Mouse (Mus musculus) frontal cortex, postnatal 25 days (tissue): ENCODE results near the gene Tbc1d1.
A peak's percentile ranks its signal among the peaks of the same experiment; 100 is the strongest.
"Not testable (repeated sequence)": the region's sequence is repeated elsewhere in the genome, so short reads cannot be mapped to it uniquely, and the experiment has no call there.

Experiments used
- DNase-seq, 2 experiments: peaks; one replicate each; pipeline ENCODE4 v3.0.0; 2022; ENCODE audit warnings: low spot score in 2 of 2

Tbc1d1 gene

GRCm38 (mm10) chr5:64360147-64360875 lies 204.2 kb downstream of the Tbc1d1 start:
- no peak for DNase-seq

GRCm38 (mm10) chr5:64360876-64361268 lies 204.8 kb downstream of the Tbc1d1 start:
- DNase-seq = not testable (repeated sequence)

GRCm38 (mm10) chr5:64363859-64364406 lies 207.8 kb downstream of the Tbc1d1 start:
- no peak for DNase-seq

- no peak for DNase-seq
These were observed 208.5 kb downstream of the Tbc1d1 start for GRCm38 (mm10) chr5:64364432-64365125.

- DNase-seq = no peak
These were observed 209.3 kb downstream of the Tbc1d1 start for GRCm38 (mm10) chr5:64365187-64366066.

GRCm38 (mm10) chr5:64366113-64366512 lies 210.0 kb downstream of the Tbc1d1 start:
- no peak for DNase-seq

- DNase-seq = peak in 1 of 2 experiments; percentile 52
These were observed 211.3 kb downstream of the Tbc1d1 start for GRCm38 (mm10) chr5:64367426-64367825.

- DNase-seq = no peak
These were observed 215.3 kb downstream of the Tbc1d1 start for GRCm38 (mm10) chr5:64371331-64371831.

GRCm38 (mm10) chr5:64372292-64372961 lies 216.3 kb downstream of the Tbc1d1 start:
- no peak for DNase-seq

GRCm38 (mm10) chr5:64373695-64374094 lies 217.6 kb downstream of the Tbc1d1 start:
- no peak for DNase-seq

- no peak for DNase-seq
These were observed 219.7 kb downstream of the Tbc1d1 start for GRCm38 (mm10) chr5:64375851-64376250.

GRCm38 (mm10) chr5:64376466-64376865 lies 220.4 kb downstream of the Tbc1d1 start:
- no peak for DNase-seq

- no peak for DNase-seq
These were observed 221.6 kb downstream of the Tbc1d1 start for GRCm38 (mm10) chr5:64377705-64378104.

- DNase-seq = no peak
These were observed 222.6 kb downstream of the Tbc1d1 start for GRCm38 (mm10) chr5:64378591-64379275.

GRCm38 (mm10) chr5:64379829-64380228 lies 223.7 kb downstream of the Tbc1d1 start:
- DNase-seq = no peak

- DNase-seq = no peak
These were observed 224.7 kb downstream of the Tbc1d1 start for GRCm38 (mm10) chr5:64380698-64381375.

GRCm38 (mm10) chr5:64381538-64381937 lies 225.4 kb downstream of the Tbc1d1 start:
- no peak for DNase-seq

GRCm38 (mm10) chr5:64382451-64383057 lies 226.4 kb downstream of the Tbc1d1 start:
- DNase-seq = peak; percentile 69 to 76

GRCm38 (mm10) chr5:64383215-64383614 lies 227.1 kb downstream of the Tbc1d1 start:
- DNase-seq = no peak

GRCm38 (mm10) chr5:64384546-64384945 lies 228.4 kb downstream of the Tbc1d1 start:
- no peak for DNase-seq
